Mouse (Mus musculus) kidney, postnatal 0 days (tissue): Measurements from ENCODE around the gene Syt12. TPM values are rescaled to one million over a fixed set of nuclear protein-coding genes. Genes with fewer than 3 reads are reported as not detected.

Experiments
- ATAC-seq: fragments of 200-750 bp; cut with Nextera tagmentation; replicated peaks from 2 replicates; pipeline ENCODE4 v1.8.0; 2017; ENCODE audit warnings: low read depth, moderate number of reproducible peaks, moderate TSS enrichment, moderate library complexity; ENCODE audit not compliant: low FRiP score
- DNase-seq: peaks from one replicate; pipeline ENCODE4 v3.0.0-alpha.2; 2016; ENCODE audit warnings: low spot score
- H3K27ac ChIP-seq: fragments of 300-500 bp; sonication (generic); 2 replicates; pipeline ENCODE4 v1.5.1; 2014; ENCODE audit warnings: mild to moderate bottlenecking
- H3K27me3 ChIP-seq: fragments of 300-500 bp; sonication (generic); 2 replicates; pipeline ENCODE4 v1.6.1; 2014; ENCODE audit warnings: low read length, mixed read lengths; ENCODE audit not compliant: insufficient read depth
- H3K36me3 ChIP-seq: fragments of 300-500 bp; sonication (generic); 2 replicates; pipeline ENCODE4 v1.6.1; 2014; ENCODE audit warnings: low read length, mixed read lengths; ENCODE audit not compliant: insufficient read depth
- H3K4me1 ChIP-seq: fragments of 300-500 bp; sonication (generic); replicated peaks from 2 replicates; pipeline ENCODE4 v1.6.1; 2014; ENCODE audit warnings: antibody characterized with exemption, low read length, mixed read lengths; ENCODE audit not compliant: insufficient read depth
- H3K4me2 ChIP-seq: fragments of 300-500 bp; sonication (generic); 2 replicates; pipeline ENCODE4 v1.6.1; 2014; ENCODE audit warnings: mild to moderate bottlenecking, low read length, moderate library complexity, mixed read lengths
- H3K4me3 ChIP-seq: fragments of 300-500 bp; sonication (generic); replicated peaks from 2 replicates; pipeline ENCODE4 v1.5.1; 2014; ENCODE audit warnings: low read depth, low read length
- H3K9ac ChIP-seq: fragments of 300-500 bp; sonication (generic); 2 replicates; pipeline ENCODE4 v1.6.1; 2014; ENCODE audit warnings: low read depth, low read length
- H3K9me3 ChIP-seq: fragments of 300-500 bp; sonication (generic); replicated peaks from 2 replicates; pipeline ENCODE4 v1.6.1; 2016; ENCODE audit warnings: low read length, inconsistent platforms, mixed read lengths
- CTCF ChIP-seq: IDR thresholded peaks from 2 replicates; pipeline ENCODE4 v1.5.1; 2016; ENCODE audit warnings: antibody characterized with exemption, low read depth, mild to moderate bottlenecking, moderate library complexity
- WGBS: fragments of 180-500 bp; shearing (Covaris S2); extraction: QIAGEN DNeasy Blood & Tissue Kit; methylation state at CpG from one replicate; pipeline ENCODE4 v1.1.7; 2014; 5-methylcytosine and 5-hydroxymethylcytosine counted together
- polyA plus RNA-seq: library from polyadenylated mRNA; unstranded; fragments of >200 nt; fragmentation: Nextera tagmentation; extraction: Ambion mirVana; gene quantifications from 2 replicates; pipeline ENCODE4 v1.2.1, GENCODE M21; 2015

The Syt12 gene
- polyA plus RNA-seq, 1 experiment from 2014 or later: 1.5 TPM

DNA sequence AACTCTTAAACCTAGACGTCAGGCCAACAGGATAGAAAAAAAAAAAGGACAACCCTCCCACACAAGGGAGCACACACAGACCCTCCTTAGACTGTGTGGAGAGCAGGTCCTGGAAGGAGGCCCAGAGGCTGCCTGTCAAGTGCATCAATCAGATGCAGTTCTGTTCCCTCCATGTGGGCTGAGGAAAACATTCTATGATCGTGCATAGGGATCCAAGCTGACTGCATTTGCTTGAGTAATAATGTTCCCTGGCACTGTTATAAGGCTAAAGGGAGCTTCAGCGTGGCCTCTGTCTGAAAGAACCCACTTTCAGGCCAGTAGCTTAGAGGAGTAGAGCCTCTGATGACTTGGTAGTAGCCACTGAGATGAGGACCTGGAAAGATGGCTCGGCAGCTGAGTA, 24.7 kb downstream of the Syt12 start:
- no peaks in the 10 kb centered on the region for H3K9me3 ChIP-seq
- 0 out of 2 replicates have a peak, but pooled peaks cover 3% of the 10 kb centered on the region for H3K4me1 ChIP-seq
- H3K4me2 ChIP-seq: no peak overlapping the region
- H3K4me3 ChIP-seq: no peak overlapping the region
- no peaks in the 10 kb centered on the region for H3K36me3 ChIP-seq
- H3K27me3 ChIP-seq: no peaks in the 10 kb centered on the region
- TF ChIP-seq CTCF: no peak
- whole genome bisulfite sequencing: 34% methylated on average over 4 of the region's 4 CpGs
- DNase-seq: no peak
- no peak for ATAC-seq
- no peak overlapping the region for H3K27ac ChIP-seq
- no peak overlapping the region for H3K9ac ChIP-seq

DNA sequence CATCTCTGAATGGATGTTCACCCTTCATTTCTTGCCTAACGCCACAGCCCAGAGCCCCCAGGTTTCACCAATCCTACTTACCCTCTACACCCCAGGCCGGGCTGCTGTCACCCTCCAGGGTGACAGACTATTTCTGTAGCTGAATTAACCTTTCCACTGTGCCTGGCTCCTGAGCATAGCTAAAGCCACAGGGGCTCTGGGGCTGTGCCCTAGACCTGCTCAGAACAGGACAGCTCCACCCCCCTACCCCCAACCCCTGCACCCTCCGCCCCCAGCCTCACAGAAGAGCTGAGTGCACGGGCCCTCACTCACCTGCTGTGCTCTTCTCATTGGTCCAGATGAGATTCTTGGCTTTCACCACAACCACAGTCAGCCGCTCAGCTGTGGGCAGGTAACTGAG, 25.3 kb downstream of the Syt12 start:
- Histone ChIP-seq H3K4me1 (0 out of 2 replicates have a peak, but pooled peaks cover 2% of the 10 kb centered on the region), H3K9me3 (no peaks in the 10 kb centered on the region), H3K36me3 (no peaks in the 10 kb centered on the region), H3K9ac (no peak overlapping the region), H3K27ac (no peak overlapping the region), H3K27me3 (no peaks in the 10 kb centered on the region), H3K4me2 (no peak overlapping the region), H3K4me3 (no peak overlapping the region)
- WGBS: 39% methylated on average over 5 of the region's 5 CpGs
- DNase-seq: no peak
- ATAC-seq: no peak
- no peak for TF ChIP-seq CTCF

DNA sequence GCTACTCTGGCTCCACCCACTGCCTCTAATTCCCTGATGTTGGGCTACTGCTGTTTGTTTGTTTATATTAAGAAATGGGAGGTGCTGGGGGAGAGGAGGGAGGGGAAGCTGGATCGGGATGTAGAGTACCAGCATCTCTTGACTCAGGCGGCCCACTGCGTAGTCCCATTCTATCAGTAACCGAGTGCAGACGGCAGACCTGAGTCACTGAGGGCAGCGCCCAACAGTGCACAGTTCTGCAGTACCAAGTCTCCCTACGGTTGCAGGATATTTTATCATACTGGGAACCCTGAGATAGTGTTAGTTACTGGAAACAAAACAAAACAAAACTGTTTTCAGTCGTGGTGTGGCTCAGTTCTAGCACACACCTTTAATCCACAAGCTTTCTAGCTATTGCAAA, 26.1 kb downstream of the Syt12 start:
- H3K4me1 ChIP-seq: no peaks in the 10 kb centered on the region
- H3K27ac ChIP-seq: no peak overlapping the region
- DNase-seq (no peak), ATAC-seq (no peak)
- H3K4me3 ChIP-seq: no peak overlapping the region
- no peak overlapping the region for H3K4me2 ChIP-seq
- 70% methylated on average over 8 of the region's 8 CpGs for WGBS
- no peak overlapping the region for H3K9ac ChIP-seq
- H3K9me3 ChIP-seq: no peaks in the 10 kb centered on the region
- no peaks in the 10 kb centered on the region for H3K27me3 ChIP-seq
- H3K36me3 ChIP-seq: no peaks in the 10 kb centered on the region
- no peak for TF ChIP-seq CTCF

DNA sequence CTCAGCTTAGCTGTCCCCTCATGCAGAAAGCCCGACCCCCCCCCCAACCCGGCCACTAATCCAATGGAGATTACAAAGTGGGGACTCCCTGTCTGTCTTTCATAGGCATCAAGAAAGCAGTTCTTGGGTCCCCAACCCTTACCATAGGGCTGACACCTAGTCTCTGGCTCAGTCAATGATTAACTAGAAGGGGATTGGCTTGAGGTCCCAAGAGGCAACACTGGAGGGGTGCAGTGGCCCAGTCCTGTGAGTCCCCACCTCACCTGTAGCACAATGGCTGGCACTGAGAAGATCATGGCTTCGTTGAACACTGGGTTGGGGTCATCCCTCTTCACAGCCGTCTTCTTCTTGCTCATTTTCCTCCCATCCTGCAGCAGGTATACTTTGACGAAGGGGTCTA, 26.6 kb downstream of the Syt12 start:
- no peak overlapping the region for H3K4me2 ChIP-seq
- TF ChIP-seq CTCF: no peak
- ATAC-seq (no peak), DNase-seq (no peak)
- 62% methylated on average over 5 of the region's 5 CpGs for WGBS
- H3K9me3 ChIP-seq: no peaks in the 10 kb centered on the region
- H3K27ac ChIP-seq: no peak overlapping the region
- no peaks in the 10 kb centered on the region for H3K27me3 ChIP-seq
- H3K4me1 ChIP-seq: no peaks in the 10 kb centered on the region
- H3K9ac ChIP-seq: no peak overlapping the region
- H3K4me3 ChIP-seq: no peak overlapping the region
- H3K36me3 ChIP-seq: no peaks in the 10 kb centered on the region

DNA sequence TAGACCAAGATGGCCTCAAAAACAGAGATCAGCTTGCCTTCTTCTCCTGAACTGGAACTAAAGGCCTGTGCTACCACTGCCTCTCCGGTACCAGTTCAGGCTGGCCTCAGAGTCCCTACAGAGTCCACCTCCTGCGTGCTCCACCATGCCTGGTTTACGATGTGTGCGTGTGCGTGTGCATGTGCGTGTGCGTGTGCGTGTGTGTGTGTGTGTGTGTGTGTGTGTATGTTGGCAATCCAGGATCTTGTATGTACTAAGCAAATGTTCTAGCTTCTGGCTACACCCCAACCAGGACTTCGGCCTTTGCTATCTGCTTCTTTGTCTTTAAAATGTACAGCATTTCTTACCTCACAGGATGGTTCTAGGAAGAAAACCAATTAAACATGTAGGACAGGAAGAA, 28.0 kb downstream of the Syt12 start:
- Histone ChIP-seq H3K36me3 (no peaks in the 10 kb centered on the region), H3K27ac (no peak overlapping the region), H3K9me3 (no peaks in the 10 kb centered on the region), H3K4me1 (no peaks in the 10 kb centered on the region), H3K4me2 (no peak overlapping the region), H3K4me3 (no peak overlapping the region), H3K27me3 (no peaks in the 10 kb centered on the region), H3K9ac (no peak overlapping the region)
- TF ChIP-seq CTCF: no peak
- DNase-seq: no peak
- no peak for ATAC-seq
- WGBS: 94% methylated on average over 9 of the region's 9 CpGs

DNA sequence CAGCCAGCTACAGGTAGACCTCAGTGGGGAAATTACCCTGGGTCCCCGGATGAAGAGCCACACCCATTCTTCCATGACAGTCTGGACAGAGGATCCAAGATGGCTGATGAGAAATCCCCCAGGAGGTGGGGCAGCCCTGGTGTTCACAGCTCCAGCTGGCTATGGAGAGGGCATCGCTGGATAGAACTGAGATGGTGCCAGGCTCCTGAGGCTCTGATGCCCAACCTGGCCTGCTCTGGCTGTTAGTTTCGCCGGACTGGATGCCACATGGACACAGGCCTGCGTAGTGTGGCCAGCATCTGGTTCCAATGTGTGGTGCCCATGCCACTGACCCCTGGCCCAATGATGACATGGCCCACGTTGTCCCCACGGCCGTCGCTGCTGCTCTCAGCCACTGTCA, 29.8 kb downstream of the Syt12 start:
- TF ChIP-seq CTCF: no peak
- ATAC-seq: no peak
- no peak overlapping the region for H3K9ac ChIP-seq
- H3K36me3 ChIP-seq: 0 out of 2 replicates have a peak, but pooled peaks cover 4% of the 10 kb centered on the region
- no peak overlapping the region for H3K4me2 ChIP-seq
- 93% methylated on average over 9 of the region's 9 CpGs for WGBS
- H3K27ac ChIP-seq: no peak overlapping the region
- no peaks in the 10 kb centered on the region for H3K9me3 ChIP-seq
- no peaks in the 10 kb centered on the region for H3K4me1 ChIP-seq
- no peak overlapping the region for H3K4me3 ChIP-seq
- no peaks in the 10 kb centered on the region for H3K27me3 ChIP-seq
- DNase-seq: no peak
